Mouse (Mus musculus): ENCODE data around the gene Hc. TPM values are rescaled to one million over a fixed set of nuclear protein-coding genes. Genes with fewer than 3 reads are reported as not detected.

Hc gene
- polyA plus RNA-seq, 1 experiment from 2014 or later = 0.41 TPM

GRCm38 (mm10) chr2:34978226-34978625, 83.0 kb downstream of the Hc start:
- H3K27ac ChIP-seq (replicated peaks; ENCODE audit: low read depth, low read length) = no peak overlapping the region
- H3K9me3 ChIP-seq (ENCODE audit: control insufficient read depth, low read length) = no peaks in the 10 kb centered on the region
- ATAC-seq (ENCODE audit: low FRiP score, low TSS enrichment) (no peak), DNase-seq (no peak)
- no peak overlapping the region for H3K4me3 ChIP-seq (replicated peaks; ENCODE audit: low read depth, low read length)
- H3K36me3 ChIP-seq (ENCODE audit: control insufficient read depth, insufficient read depth, low read length) = no peaks in the 10 kb centered on the region
- H3K4me2 ChIP-seq (ENCODE audit: low read length) = no peak overlapping the region
- 0 out of 2 replicates have a peak, but pooled peaks cover 3% of the 10 kb centered on the region for H3K4me1 ChIP-seq (ENCODE audit: control insufficient read depth, insufficient read depth, low read length)
- 99% methylated on average over 2 of the region's 2 CpGs for WGBS
- no peaks in the 10 kb centered on the region for H3K27me3 ChIP-seq (ENCODE audit: control insufficient read depth, insufficient read depth, low read length)
- H3K9ac ChIP-seq (replicated peaks; ENCODE audit: low read length) = no peak overlapping the region

- 89% methylated on average over 8 of the region's 8 CpGs for WGBS
- Histone ChIP-seq H3K36me3 (ENCODE audit: control insufficient read depth, insufficient read depth, low read length) (no peaks in the 10 kb centered on the region), H3K9ac (replicated peaks; ENCODE audit: low read length) (no peak overlapping the region), H3K4me3 (replicated peaks; ENCODE audit: low read depth, low read length) (no peak overlapping the region), H3K27me3 (ENCODE audit: control insufficient read depth, insufficient read depth, low read length) (no peaks in the 10 kb centered on the region), H3K9me3 (ENCODE audit: control insufficient read depth, low read length) (no peaks in the 10 kb centered on the region), H3K27ac (replicated peaks; ENCODE audit: low read depth, low read length) (no peak overlapping the region), H3K4me2 (ENCODE audit: low read length) (no peak overlapping the region), H3K4me1 (ENCODE audit: control insufficient read depth, insufficient read depth, low read length) (no peaks in the 10 kb centered on the region)
- DNase-seq = no peak
- ATAC-seq (ENCODE audit: low FRiP score, low TSS enrichment) = no peak
Measured at GRCm38 (mm10) chr2:34976945-34977658, 84.1 kb downstream of the Hc start.

- 93% methylated on average over 6 of the region's 6 CpGs for WGBS
Measured at GRCm38 (mm10) chr2:34976447-34976846, 84.8 kb downstream of the Hc start.

GRCm38 (mm10) chr2:34973087-34973486, 88.2 kb downstream of the Hc start:
- Histone ChIP-seq H3K9ac (replicated peaks; ENCODE audit: low read length) (no peak overlapping the region), H3K9me3 (ENCODE audit: control insufficient read depth, low read length) (no peaks in the 10 kb centered on the region), H3K4me1 (ENCODE audit: control insufficient read depth, insufficient read depth, low read length) (no peaks in the 10 kb centered on the region), H3K27ac (replicated peaks; ENCODE audit: low read depth, low read length) (no peak overlapping the region), H3K27me3 (ENCODE audit: control insufficient read depth, insufficient read depth, low read length) (no peaks in the 10 kb centered on the region), H3K4me3 (replicated peaks; ENCODE audit: low read depth, low read length) (no peak overlapping the region), H3K4me2 (ENCODE audit: low read length) (no peak overlapping the region), H3K36me3 (ENCODE audit: control insufficient read depth, insufficient read depth, low read length) (no peaks in the 10 kb centered on the region)
- ATAC-seq (ENCODE audit: low FRiP score, low TSS enrichment) = no peak
- no peak for DNase-seq
- WGBS = 93% methylated on average over 8 of the region's 8 CpGs

More at GRCm38 (mm10) chr2:34976447-34976846, 84.8 kb downstream of the Hc start:
- H3K4me3 ChIP-seq (replicated peaks; ENCODE audit: low read depth, low read length) = no peak overlapping the region
- H3K27me3 ChIP-seq (ENCODE audit: control insufficient read depth, insufficient read depth, low read length) = no peaks in the 10 kb centered on the region
- H3K36me3 ChIP-seq (ENCODE audit: control insufficient read depth, insufficient read depth, low read length) = no peaks in the 10 kb centered on the region
- H3K9me3 ChIP-seq (ENCODE audit: control insufficient read depth, low read length) = no peaks in the 10 kb centered on the region
- DNase-seq (no peak), ATAC-seq (ENCODE audit: low FRiP score, low TSS enrichment) (no peak)
- H3K4me2 ChIP-seq (ENCODE audit: low read length) = no peak overlapping the region
- no peak overlapping the region for H3K9ac ChIP-seq (replicated peaks; ENCODE audit: low read length)
- no peaks in the 10 kb centered on the region for H3K4me1 ChIP-seq (ENCODE audit: control insufficient read depth, insufficient read depth, low read length)
- no peak overlapping the region for H3K27ac ChIP-seq (replicated peaks; ENCODE audit: low read depth, low read length)

- H3K36me3 ChIP-seq (ENCODE audit: control insufficient read depth, insufficient read depth, low read length) = no peaks in the 10 kb centered on the region
- no peak overlapping the region for H3K4me3 ChIP-seq (replicated peaks; ENCODE audit: low read depth, low read length)
- H3K9me3 ChIP-seq (ENCODE audit: control insufficient read depth, low read length) = no peaks in the 10 kb centered on the region
- ATAC-seq (ENCODE audit: low FRiP score, low TSS enrichment) (no peak), DNase-seq (no peak)
- 81% methylated on average over 11 of the region's 11 CpGs for WGBS
- H3K4me1 ChIP-seq (ENCODE audit: control insufficient read depth, insufficient read depth, low read length) = no peaks in the 10 kb centered on the region
- no peak overlapping the region for H3K27ac ChIP-seq (replicated peaks; ENCODE audit: low read depth, low read length)
- H3K9ac ChIP-seq (replicated peaks; ENCODE audit: low read length) = no peak overlapping the region
- H3K4me2 ChIP-seq (ENCODE audit: low read length) = no peak overlapping the region
- H3K27me3 ChIP-seq (ENCODE audit: control insufficient read depth, insufficient read depth, low read length) = no peaks in the 10 kb centered on the region
Measured at GRCm38 (mm10) chr2:34971080-34971888, 90.0 kb downstream of the Hc start.

GRCm38 (mm10) chr2:34970092-34970750, 91.0 kb downstream of the Hc start:
- peak; percentile 82 for DNase-seq
- 39% methylated on average over 9 of the region's 9 CpGs for WGBS
- Histone ChIP-seq H3K4me3 (replicated peaks; ENCODE audit: low read depth, low read length) (no peak overlapping the region), H3K27ac (replicated peaks; ENCODE audit: low read depth, low read length) (no peak overlapping the region), H3K9me3 (ENCODE audit: control insufficient read depth, low read length) (no peaks in the 10 kb centered on the region), H3K36me3 (ENCODE audit: control insufficient read depth, insufficient read depth, low read length) (no peaks in the 10 kb centered on the region), H3K4me1 (ENCODE audit: control insufficient read depth, insufficient read depth, low read length) (no peaks in the 10 kb centered on the region), H3K9ac (replicated peaks; ENCODE audit: low read length) (no peak overlapping the region), H3K27me3 (ENCODE audit: control insufficient read depth, insufficient read depth, low read length) (no peaks in the 10 kb centered on the region), H3K4me2 (ENCODE audit: low read length) (no peak overlapping the region)
- ATAC-seq (ENCODE audit: low FRiP score, low TSS enrichment) = no peak; the same call in 1 of the 2 replicates

- ATAC-seq (ENCODE audit: low FRiP score, low TSS enrichment) (no peak), DNase-seq (peak; percentile 56)
- Histone ChIP-seq H3K27me3 (ENCODE audit: control insufficient read depth, insufficient read depth, low read length) (no peaks in the 10 kb centered on the region), H3K36me3 (ENCODE audit: control insufficient read depth, insufficient read depth, low read length) (no peaks in the 10 kb centered on the region), H3K9me3 (ENCODE audit: control insufficient read depth, low read length) (no peaks in the 10 kb centered on the region), H3K27ac (replicated peaks; ENCODE audit: low read depth, low read length) (no peak overlapping the region), H3K4me1 (ENCODE audit: control insufficient read depth, insufficient read depth, low read length) (no peaks in the 10 kb centered on the region), H3K4me3 (replicated peaks; ENCODE audit: low read depth, low read length) (no peak overlapping the region), H3K9ac (replicated peaks; ENCODE audit: low read length) (no peak overlapping the region), H3K4me2 (ENCODE audit: low read length) (no peak overlapping the region)
- WGBS = 69% methylated on average over 7 of the region's 7 CpGs
Measured at GRCm38 (mm10) chr2:34969166-34969565, 92.1 kb downstream of the Hc start.

GRCm38 (mm10) chr2:34966243-34966934, 94.8 kb downstream of the Hc start:
- no peaks in the 10 kb centered on the region for H3K4me1 ChIP-seq (ENCODE audit: control insufficient read depth, insufficient read depth, low read length)
- no peaks in the 10 kb centered on the region for H3K9me3 ChIP-seq (ENCODE audit: control insufficient read depth, low read length)
- 87% methylated on average over 8 of the region's 8 CpGs for WGBS
- H3K9ac ChIP-seq (replicated peaks; ENCODE audit: low read length) = no peak overlapping the region
- ATAC-seq (ENCODE audit: low FRiP score, low TSS enrichment) (no peak), DNase-seq (no peak)
- no peak overlapping the region for H3K4me2 ChIP-seq (ENCODE audit: low read length)
- no peak overlapping the region for H3K27ac ChIP-seq (replicated peaks; ENCODE audit: low read depth, low read length)
- no peaks in the 10 kb centered on the region for H3K27me3 ChIP-seq (ENCODE audit: control insufficient read depth, insufficient read depth, low read length)
- no peaks in the 10 kb centered on the region for H3K36me3 ChIP-seq (ENCODE audit: control insufficient read depth, insufficient read depth, low read length)
- no peak overlapping the region for H3K4me3 ChIP-seq (replicated peaks; ENCODE audit: low read depth, low read length)

Measured in midbrain, embryonic 14.5 days (tissue).